Mouse (Mus musculus): ENCODE measurements at regions not wholly inside any gene's neighbourhood (a gene's known extent, or its start where the extent isn't known, plus 50 kb on each side); places are given as distances from the start of the nearest gene placed in this dataset.

DNA sequence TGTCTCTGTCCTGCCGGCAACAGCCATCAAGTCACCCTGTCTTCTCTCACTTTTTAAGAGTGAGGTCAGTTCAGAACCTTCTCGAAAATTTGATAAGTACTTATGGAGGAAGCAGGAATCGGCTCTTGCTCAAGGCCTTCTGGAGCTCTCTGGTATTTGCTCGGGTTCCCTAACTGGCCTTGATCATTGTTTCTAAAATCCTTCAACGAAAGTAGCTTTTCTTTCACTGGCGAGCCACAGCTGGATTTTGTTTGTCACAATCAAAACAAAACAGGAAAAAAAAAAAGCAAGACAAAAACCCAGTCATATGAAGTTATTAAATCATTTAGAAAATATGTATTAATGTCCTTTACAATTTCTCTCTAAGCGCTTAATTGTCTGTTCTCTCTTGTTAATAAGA, 156.6 kb upstream of the Tex13c2 start:
- no peak for DNase-seq (ENCODE audit: low read depth, low spot score)

DNA sequence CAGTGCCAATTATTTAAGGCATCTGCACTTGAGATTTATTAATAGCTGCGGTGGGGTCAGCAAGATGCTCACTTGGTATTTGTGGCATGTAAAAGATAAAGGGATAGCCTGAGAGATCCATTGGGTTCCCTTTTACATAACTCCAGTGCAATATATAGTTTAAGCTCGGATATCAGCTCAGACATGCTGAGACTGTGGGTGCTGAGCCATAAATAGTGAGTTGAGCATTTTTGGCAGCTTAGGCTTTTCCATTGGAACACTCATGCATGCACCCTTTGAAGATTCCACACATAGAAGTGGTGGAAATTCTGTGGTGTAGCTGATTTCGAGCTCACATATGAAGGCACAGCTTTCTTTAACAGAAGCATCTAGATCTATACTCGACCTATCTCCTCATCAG, 155.9 kb upstream of the Tex13c2 start:
- DNase-seq (ENCODE audit: low read depth, low spot score) = no peak

DNA sequence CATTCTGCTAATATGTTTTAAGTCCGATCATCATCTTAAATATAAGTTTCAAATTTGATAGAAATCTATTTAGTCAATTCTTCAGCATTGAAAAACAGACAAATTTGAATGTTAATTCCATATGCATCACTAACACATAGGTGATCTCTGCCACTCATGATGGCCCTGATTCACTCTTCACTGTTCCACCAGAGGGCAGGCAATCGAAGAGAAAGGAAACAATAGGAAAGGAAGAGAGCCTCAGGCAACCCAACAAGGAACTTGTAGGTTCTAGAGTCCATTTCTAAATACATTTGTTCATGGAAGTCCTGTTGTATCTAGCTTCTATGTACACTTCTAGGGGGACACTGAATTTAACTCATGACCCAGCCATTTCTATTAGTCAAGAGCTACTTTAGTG, 154.7 kb upstream of the Tex13c2 start:
- no peak for DNase-seq (ENCODE audit: low read depth, low spot score)

DNA sequence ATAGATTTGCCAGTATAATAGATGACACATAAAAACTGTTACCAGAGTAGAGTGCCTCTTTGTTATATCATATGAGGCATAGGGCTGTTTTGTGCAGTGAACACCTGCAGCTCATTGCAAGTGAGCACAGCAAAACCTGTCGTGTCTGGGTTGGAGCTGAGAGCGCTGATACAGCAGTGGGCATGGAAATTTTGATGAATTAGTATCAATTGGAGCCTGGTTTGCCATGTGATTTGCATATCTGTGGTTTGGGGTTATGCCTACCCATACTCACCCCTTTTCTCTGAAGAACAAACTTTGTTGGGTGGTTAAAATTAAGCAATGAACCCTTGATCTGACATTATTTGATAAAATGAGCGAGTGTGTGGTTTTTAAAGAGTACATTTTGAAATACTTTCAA, 152.7 kb upstream of the Tex13c2 start:
- DNase-seq (ENCODE audit: low read depth, low spot score) = no peak

DNA sequence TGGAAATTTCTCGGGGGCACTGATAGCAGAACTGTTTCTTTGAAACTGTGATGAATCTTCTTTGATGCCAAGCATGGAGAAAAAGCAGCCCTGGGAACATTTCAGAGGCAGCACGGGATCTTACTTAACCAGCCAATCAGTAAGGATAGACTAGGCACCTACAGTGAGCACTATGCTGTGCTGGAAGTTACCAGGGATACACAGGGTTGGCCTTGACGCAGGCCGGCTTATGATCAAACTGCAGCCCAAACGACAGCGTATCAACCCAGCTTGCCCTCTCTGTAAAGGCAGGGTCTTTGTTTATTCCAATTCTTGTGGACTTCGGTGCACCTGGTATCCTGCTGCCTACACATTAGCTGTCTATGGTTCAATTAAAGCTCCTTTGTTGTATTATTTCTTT, 147.1 kb upstream of the Tex13c2 start:
- no peak for DNase-seq (ENCODE audit: low read depth, low spot score)

DNA sequence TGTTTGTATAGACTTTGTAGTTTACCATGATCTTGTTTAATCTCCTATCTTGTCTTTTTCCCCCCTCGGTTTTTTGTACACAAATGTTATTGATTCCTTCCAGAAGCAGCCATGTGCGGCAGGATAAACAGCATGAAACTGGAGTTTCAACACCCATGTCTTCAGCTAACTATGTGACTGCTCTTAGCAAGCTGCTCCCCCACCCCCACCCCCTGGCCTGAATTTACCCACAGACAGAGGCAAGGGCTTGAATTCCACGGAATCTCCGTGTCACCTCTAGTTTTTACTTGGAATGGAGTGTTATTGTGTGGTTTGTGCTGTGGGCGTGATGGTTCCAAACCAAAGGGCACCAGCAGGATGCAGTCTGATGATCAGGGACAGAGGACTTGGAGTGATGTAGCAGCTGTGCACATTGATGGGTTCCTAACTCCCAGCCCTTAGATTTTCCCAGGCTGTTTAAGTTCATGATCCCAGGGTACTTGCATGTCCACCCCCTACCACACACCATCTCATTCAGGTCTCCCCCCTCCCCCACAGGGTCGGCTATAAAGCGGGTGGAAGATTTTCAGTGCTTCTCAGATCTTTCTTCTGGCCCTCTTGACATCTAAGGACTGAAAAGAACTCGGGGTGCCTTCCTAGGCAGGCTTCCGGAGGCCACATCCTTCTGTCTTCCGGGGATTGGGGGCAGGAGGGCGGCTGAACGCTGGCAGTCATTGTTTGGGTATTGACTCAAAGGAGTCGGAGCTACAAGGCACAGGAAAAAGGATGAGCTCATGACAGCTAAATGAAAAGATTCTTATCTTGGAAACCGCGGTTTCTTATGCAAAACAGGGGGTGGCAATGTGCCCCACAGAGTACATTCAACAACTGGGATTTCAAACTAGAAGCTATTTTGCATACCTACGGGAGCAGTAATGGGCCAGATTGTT, 146.3 kb upstream of the Tex13c2 start:
- DNase-seq (ENCODE audit: low read depth, low spot score) = no peak

DNA sequence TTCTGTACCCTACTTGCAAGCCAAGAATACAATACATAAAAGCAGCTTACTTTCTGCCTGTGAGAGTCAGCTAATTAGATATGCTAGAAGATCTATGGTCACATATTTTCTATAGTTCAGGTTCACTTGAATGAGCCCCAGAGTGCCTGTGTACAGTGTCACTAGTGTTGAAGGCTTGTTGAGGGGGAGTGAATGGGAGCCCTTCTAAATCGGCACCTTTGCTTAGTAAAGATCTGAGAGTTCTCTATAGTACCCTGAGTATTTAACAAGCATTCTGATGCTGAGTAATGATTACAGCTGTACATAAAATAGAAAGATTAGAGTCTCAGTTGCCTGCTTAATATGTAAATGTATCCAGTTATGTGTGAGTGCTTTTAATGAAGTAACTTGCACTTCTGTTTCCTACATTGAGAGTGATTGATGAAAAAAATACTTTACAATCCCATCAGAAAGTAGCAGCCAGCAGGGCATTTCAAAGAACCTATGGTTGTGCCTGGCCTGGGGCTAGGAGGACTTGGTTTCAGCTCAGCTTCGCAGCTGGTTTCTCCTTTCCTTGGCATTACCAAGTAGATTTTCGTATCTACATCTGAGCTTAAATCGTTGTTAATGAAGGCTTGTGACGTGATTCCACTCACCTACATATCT, 136.8 kb upstream of the Tex13c2 start:
- no peak for DNase-seq (ENCODE audit: low read depth, low spot score)

DNA sequence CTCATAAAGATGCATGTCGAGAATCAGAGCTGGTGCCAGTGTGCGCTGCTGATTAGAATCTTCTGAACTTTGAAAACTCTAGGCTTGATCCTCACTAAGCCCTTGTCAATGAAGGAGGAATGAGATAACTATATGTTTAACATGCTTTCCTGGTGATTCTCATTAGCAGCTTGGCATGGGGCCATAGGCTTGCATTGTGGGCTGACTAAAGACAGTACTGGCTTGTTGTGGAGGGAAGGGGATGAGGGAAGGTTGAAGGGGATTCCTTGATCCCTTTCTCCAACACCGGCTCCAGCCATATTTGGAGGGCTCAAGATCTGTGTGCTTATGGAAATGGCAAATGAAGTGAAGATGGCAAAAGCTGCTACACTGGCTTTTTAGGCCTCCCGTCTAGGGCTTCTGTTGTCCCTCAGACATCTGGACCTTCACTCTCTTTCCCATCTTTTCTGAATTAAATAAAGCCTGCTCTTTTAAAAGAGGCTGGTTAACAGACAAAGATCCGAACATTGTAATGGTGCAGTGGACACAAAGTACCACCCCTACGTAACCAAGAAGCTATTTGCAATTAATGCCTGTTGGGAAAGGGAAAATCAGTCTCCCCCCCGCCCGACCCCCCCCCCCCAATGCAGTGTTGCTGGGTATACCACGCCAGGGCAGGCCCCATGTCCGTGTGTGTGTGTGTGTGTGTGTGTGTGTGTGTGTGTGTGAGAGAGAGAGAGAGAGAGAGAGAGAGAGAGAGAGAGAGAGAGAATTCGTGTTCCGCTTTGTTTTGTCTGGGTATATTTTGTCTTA, 129.9 kb upstream of the Tex13c2 start:
- DNase-seq (ENCODE audit: low read depth, low spot score) = no peak

DNA sequence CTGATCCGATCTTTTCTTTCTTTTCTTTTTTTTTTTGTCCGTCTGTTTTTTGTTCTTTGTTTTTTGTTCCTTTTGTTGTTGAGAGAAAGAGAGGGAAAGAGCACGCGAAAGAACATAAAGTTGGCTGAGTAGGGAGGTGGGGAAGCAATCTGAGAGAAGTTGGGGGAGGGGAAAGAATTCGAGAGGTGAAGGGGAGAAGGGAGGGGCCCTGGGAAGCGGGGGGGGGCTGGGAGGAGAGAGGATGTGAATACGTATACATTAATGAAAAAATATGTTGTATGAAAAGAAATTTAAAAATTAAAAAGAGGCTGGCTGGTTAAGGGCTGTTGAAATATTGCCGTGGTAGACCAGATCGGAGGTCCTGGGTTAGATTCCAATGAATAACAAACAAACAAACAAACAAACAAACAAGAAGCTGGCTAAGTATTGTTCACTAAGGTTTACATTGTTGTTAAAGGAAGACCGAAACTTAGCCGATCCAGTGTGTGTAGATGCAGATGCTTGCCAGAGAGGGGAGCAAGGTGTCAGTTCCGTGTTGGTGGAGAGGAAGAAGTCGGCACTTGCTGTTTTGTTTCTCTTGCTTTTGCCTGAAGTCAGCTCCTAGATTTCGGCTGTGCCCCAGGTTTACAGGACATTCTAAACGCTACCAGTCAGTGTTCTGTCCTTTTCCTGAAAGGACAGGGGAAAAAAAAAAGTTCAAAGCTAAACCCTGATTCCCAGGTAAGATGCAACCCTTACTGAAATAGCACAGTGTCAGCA, 129.1 kb upstream of the Tex13c2 start:
- peak; percentile 31 for DNase-seq (ENCODE audit: low read depth, low spot score)

DNA sequence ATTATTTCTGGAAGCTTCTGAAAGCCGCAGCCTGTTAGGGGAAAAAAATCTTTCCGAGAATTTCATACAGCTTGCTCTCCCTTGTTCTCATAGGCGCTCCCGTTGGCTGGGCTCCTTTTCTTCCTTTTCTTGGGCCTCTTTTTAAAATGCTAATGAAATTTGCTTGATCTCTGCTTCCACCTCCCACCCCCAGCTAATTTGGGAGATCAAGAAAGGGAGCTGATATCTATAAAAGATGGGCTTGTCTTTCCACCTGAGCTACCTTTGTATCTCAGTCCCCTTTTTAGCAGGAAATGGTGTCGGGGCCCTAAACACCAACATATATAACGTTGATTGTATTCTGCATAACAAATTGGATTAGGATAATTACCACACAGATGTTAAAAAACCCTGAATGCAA, 128.5 kb upstream of the Tex13c2 start:
- DNase-seq (ENCODE audit: low read depth, low spot score) = peak; percentile 2

DNA sequence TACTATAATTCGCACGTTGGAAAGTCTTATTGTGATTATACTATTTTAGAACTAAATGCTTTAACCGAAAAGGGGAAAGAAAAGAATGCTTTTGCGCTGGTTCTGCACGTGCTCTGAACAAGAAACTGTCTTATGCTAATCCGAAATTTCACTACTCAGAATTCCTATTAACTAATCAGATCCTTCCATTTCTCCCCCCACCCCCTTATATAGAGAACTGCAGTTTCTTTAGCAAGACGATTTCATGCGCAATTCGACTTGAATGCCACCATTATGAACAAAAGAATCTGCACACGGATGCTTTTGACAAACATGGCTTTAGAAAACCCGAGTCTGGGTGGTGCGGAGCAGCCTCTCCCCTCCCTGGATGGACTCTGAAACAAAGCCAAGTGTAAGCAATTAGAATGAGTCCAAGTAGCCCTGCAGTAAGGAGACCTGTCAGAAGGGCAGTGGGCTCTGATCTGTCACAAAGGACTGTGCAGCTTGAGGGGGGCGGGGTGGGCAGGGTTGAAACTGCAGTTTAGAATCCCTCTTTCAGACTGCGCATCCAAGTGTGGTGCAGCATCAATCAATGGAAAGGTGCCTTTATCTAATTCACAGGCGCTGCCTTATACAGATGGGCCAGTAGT, 128.0 kb upstream of the Tex13c2 start:
- DNase-seq (ENCODE audit: low read depth, low spot score) = peak; percentile 2

DNA sequence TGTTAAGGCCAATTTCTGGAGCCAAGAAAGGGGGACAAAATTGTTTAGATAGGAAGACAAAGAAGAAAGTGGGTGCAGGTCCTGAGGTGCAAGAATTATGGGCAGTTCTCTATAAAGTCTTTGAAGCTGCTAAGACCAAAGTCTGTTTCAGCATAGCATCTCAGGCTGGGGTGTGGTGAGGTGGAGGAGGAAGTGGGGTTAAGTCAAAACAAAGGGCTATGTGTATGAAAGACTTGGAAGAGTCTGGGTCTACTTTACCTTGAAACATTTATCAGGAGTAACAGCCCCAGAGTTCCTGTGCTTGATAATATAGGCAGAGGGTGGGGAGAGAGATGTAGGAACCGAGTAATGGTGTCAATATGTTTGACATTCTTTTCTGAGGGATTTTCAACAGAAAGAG, 125.4 kb upstream of the Tex13c2 start:
- DNase-seq (ENCODE audit: low read depth, low spot score) = no peak

DNA sequence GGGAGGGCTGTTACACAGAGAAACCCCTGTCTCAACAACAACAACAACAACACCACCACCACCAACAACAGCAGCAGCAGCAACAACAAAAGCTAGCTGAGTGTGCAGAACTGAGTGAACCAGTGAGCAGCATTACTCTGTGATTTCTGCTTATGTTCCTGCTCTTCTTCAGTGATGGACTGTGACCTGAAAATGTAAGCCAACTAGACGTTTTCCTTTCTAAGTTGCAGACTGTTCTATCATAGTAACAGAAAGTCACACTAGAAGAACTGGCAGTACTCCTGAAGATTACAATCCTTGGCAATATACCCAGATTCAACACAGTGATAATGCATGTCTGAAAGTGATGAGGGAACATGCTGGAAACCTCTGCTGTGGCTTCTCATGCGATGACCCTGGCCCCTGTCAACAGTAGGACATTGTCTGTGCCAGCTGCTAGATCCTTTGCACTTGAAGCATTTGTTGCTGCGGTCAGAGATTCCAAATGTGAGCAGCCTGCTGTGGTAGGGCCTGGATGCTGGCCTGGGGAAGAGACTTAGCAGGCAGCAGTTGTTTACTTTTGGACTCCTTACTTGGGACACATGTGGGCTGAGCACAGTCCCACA, 115.6 kb upstream of the Tex13c2 start:
- no peak for DNase-seq (ENCODE audit: low read depth, low spot score)

DNA sequence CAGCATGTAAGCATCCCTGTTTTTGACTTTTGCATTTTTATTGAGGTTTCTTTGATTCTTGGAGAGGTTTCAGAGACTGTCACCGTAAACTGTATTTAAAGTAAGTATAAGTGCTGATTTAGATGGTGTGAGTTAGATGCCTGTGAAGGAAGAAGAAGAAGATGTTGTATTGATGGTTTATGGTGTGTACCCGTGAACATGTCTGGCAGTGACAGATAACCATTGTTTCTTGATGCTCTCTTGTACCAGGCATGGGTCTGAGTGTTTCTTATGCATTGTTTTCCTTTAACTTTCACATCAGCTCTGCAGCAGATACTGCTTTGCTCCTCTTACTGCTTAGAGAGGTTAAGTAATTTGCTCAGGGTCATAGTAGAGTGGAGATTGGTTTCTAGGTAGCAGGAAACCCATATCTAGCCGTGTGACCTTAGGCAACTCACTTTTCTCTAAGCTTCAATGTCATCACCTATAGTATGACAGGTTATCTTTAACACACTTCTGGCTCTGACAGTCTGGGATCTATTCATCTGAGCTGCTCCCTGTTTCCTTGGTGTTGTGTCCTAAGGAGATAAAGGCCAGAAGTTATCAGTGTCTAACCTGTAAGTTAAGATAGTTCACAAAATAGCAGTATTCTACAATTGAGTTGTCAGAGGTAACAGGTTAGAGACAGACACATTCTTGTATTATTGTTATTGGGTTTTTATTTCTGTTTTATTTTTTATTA, 95.5 kb upstream of the Tex13c2 start:
- DNase-seq (ENCODE audit: low read depth, low spot score) = no peak

DNA sequence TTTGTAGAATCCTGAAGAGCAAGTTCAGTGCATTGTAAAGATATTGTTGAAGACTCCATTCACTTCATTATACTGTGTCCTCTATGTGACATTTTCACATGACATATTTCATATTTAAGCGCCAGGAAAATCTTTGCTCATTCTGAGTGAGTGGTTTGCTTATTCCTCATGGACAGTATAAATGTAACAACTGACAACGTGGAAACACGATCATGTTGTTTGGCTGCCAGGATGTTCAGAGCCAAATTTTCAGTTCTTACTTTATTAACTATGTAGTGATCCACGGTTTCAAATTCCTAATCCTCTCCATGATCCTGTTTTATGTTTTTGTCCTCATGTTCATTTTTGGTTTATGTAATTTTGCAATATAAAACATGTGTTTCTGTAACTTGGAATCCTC, 93.0 kb upstream of the Tex13c2 start:
- no peak for DNase-seq (ENCODE audit: low read depth, low spot score)

DNA sequence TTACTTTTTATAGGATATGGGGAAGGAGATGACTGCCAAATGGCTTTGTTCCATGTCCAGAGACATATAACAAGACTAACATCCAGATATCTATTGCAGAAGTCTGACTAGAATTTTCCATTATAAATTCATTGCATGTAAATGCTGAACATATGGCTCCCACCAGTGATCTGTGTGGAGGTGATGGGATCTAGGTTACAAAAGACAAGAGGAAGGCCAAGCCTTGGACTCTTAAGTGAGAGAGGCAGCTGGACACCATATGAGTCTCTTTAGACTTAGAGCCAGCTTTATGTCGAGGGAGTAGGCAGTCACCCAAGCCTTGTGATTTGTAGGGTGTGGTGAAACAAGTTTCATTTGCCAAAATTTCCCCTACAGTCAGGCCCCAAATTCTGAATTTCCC, 90.7 kb upstream of the Tex13c2 start:
- DNase-seq (ENCODE audit: low read depth, low spot score) = no peak

DNA sequence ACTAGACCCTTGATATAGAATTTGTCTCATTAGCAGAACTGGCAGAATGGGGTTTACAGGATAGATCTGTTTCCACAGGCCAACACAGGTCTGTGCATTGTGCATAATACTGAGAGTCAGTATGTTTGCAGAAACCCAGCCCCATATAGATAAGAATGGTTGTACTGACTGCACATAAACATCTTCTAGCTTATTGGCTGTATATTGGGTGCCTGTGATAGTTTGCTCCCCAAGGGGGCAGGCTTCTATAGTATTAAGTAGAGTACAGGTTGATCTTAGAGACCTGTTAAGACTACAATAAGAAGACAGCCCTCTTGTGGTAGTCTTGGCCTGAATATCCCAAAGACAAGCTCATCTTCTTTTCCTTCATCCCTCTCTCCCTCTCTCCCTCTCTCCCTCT, 90.1 kb upstream of the Tex13c2 start:
- DNase-seq (ENCODE audit: low read depth, low spot score) = no peak

DNA sequence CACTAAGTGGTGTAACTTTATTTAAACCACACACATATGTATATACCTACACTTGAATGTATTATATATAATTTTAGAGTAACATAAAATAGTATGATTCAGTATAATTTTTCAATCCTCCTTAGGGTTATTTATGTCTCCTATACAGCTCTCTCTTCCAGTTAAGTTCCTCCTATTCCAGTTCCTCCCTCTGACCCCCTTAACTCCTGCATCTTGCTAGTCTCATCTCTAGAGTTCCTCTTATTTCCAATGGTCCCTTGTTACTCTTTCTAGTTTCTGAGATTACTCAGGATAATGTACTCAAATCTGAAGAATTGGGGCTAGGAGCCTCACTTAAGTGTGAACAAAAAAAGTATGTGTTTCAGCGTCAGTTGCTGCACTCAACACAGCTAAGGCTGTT, 88.4 kb upstream of the Tex13c2 start:
- no peak for DNase-seq (ENCODE audit: low read depth, low spot score)

DNA sequence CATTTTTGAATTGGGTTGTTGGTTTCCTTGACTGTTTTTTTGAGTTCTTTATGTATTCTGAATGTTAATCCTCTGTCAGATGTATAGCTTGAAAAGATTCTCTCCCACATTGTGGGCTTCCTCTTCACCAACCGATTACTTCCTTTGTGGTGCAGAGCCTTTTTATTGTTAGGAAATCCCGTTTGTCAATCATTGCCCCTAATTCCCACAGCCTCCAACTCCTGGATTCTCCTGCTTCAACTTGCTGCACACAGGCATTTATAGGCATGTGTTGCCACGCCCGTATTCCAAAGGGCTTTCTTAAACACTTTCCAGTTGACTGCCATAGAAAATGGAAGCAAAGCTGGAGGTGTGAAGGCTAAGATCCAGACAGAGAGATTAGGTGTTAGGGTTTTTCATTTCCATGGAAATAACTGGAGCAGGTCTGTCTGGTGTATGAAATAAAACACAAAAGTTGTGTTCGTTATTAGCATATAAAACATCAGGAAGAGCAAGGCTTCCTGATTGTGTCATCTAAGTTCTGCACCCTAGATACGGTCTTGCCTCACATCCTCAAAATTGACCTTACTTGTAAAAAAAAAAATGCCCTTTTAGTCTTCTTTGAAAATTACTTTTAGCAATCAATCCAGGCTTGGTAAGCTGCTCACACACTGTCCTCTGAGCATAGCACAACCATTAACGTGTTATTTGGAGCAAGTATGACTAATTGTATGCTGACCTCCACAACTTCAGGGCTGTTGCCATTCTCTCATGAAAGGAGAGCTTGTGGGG, 87.7 kb upstream of the Tex13c2 start:
- no peak for DNase-seq (ENCODE audit: low read depth, low spot score)

DNA sequence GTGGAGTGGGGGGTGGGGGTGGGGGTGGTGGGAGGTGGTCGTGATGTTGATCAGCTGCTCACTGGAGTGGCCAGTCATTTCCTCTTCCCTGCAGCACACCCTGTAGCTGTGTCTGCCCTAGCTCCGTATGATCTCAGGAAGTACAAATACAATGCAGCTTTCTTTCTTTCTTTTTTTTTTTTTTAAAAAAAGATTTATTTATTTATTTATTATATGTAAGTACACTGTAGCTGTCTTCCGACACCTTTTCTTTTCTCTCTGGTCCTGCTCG, 87.2 kb upstream of the Tex13c2 start:
- DNase-seq (ENCODE audit: low read depth, low spot score) = no peak
